Mouse (Mus musculus): ENCODE results near the gene Zfp53.
"Not testable (repeated sequence)": the region's sequence is repeated elsewhere in the genome, so short reads cannot be mapped to it uniquely, and the experiment has no call there.

DNA sequence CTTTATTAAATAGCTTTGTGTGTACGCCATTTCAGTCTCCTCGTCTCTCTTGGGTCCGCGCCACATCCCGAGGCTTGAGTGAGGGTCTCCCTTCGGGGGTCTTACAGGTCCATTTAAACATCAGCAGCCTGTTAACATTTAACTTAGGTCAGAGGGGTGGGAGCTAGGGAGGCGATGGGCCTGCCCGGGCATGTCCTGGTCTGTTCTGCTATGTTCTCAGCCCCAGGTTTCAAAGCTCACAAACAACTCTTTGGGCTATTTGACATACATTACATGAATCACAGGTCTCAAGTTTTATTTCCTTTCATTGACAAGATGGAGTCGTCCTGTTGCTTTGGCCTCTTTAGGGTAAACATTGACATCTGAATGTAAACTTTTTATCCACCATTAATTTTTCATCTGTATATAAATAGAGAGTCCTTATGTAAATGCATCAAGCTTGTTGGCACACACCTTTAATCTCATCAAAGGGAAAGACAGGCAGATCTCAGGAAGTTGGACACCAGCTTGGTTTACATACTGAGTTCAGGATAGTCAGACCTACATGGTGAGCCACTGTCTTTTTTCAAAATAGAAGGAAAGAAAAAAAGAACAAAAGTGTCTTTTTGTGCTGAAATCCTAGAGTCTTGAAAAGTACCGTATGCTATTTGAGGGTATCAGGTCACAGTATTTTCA, 10.6 kb upstream of the Zfp53 start:
- TF ChIP-seq CTCF (IDR thresholded peaks at IDR 0.05 in 2 of 3, conservative IDR thresholded peaks at IDR 0.05 in 1 of 3; ENCODE audit: control insufficient read depth in 1 of 3, insufficient read depth in 1 of 3, low read depth in 2 of 3, low read length in 3 of 3, poor library complexity in 1 of 3, severe bottlenecking in 1 of 3); TCF12 (IDR thresholded peaks at IDR 0.05; ENCODE audit: low read depth, low read length); ZC3H11A (IDR thresholded peaks at IDR 0.05; ENCODE audit: low read depth, low read length); POLR2A (IDR thresholded peaks at IDR 0.05; ENCODE audit: control insufficient read depth in 1 of 2, insufficient read depth in 1 of 2, low read depth in 1 of 2, low read length in 2 of 2, poor library complexity in 1 of 2); EP300 (IDR thresholded peaks at IDR 0.05; ENCODE audit: low read depth in 1 of 2, low read length in 2 of 2); POLR2AphosphoS5 (IDR thresholded peaks at IDR 0.05; ENCODE audit: borderline replicate concordance, low read depth, low read length); HCFC1 (IDR thresholded peaks at IDR 0.05; ENCODE audit: low read depth, low read length); POLR2AphosphoS2 (IDR thresholded peaks at IDR 0.05; ENCODE audit: low read length); TAL1 (IDR thresholded peaks at IDR 0.05; ENCODE audit: low read length); USF1 (IDR thresholded peaks at IDR 0.05; ENCODE audit: low read depth, low read length); TBP (IDR thresholded peaks at IDR 0.05; ENCODE audit: low read depth, low read length); GATA1 (IDR thresholded peaks at IDR 0.05; ENCODE audit: low read depth, low read length); MYB (IDR thresholded peaks at IDR 0.05; ENCODE audit: low read depth, low read length); BHLHE40 (IDR thresholded peaks at IDR 0.05; ENCODE audit: borderline replicate concordance, low read depth, low read length): not testable (repeated sequence)

All from MEL (cell line).